Mouse (Mus musculus) CH12.LX (cell line): ENCODE results near the gene Gatb. TPM values are rescaled to one million over a fixed set of nuclear protein-coding genes. Genes with fewer than 3 reads are reported as not detected.

Source experiments
- DNase-seq: peaks from one replicate; pipeline ENCODE4 v3.0.0-alpha.2; 2013; ENCODE audit errors: extremely low read depth
- H3K27ac ChIP-seq: 2 replicates; pipeline ENCODE4 v1.5.1; 2012; ENCODE audit warnings: low read depth, mild to moderate bottlenecking, control low read depth, moderate library complexity; ENCODE audit not compliant: insufficient read depth
- H3K27me3 ChIP-seq: replicated peaks from 2 replicates; pipeline ENCODE3; 2012; ENCODE audit warnings: inconsistent platforms
- H3K36me3 ChIP-seq, 2 experiments: replicated peaks in 1 of 2; 2 replicates each; pipeline versions ENCODE3 to v1.6.1; 2012; ENCODE audit warnings: inconsistent platforms in 1 of 2, low read length in 1 of 2, mild to moderate bottlenecking in 1 of 2, mixed read lengths in 1 of 2, moderate library complexity in 1 of 2; ENCODE audit not compliant: control insufficient read depth in 1 of 2, insufficient read depth in 1 of 2
- H3K4me1 ChIP-seq, 2 experiments: 2 replicates each; pipeline ENCODE4 v1.6.1; 2012; ENCODE audit warnings: inconsistent platforms in 1 of 2, moderate library complexity in 1 of 2; ENCODE audit not compliant: insufficient read depth in 2 of 2, control insufficient read depth in 1 of 2
- H3K4me2 ChIP-seq: 2 replicates; pipeline ENCODE4 v1.6.1; 2012; ENCODE audit warnings: low read depth, mild to moderate bottlenecking, control low read depth; ENCODE audit not compliant: poor library complexity, insufficient read depth, severe bottlenecking
- H3K4me3 ChIP-seq, 3 experiments: fragments of 150-350 bp in 1 of 3; sonication (generic) in 1 of 3; replicated peaks in 1 of 3; 2 replicates each; pipeline versions ENCODE3 to v1.5.1; 2011 to 2012; ENCODE audit warnings: low read depth in 2 of 3, low read length in 2 of 3, mild to moderate bottlenecking in 2 of 3, moderate library complexity in 2 of 3, control low read depth in 1 of 3, improper control_type of control experiment in 1 of 3, inconsistent platforms in 1 of 3, mixed read lengths in 1 of 3; ENCODE audit not compliant: poor library complexity in 1 of 3
- H3K79me2 ChIP-seq: replicated peaks from 2 replicates; pipeline ENCODE4 v1.6.1; 2012; ENCODE audit warnings: mild to moderate bottlenecking, moderate library complexity; ENCODE audit not compliant: control insufficient read depth, poor library complexity, insufficient read depth, severe bottlenecking; ENCODE audit errors: extremely low read depth
- H3K9ac ChIP-seq: 2 replicates; pipeline ENCODE4 v1.6.1; 2012; ENCODE audit warnings: low read depth, mild to moderate bottlenecking, control low read depth, moderate library complexity; ENCODE audit not compliant: insufficient read depth
- H3K9me3 ChIP-seq: replicated peaks from 2 replicates; pipeline ENCODE3; 2012; ENCODE audit warnings: low read length, inconsistent platforms, mixed read lengths
- BHLHE40 ChIP-seq: IDR thresholded peaks from 2 replicates; pipeline ENCODE4 v1.6.1; 2011; ENCODE audit warnings: mild to moderate bottlenecking, low read depth, low read length, improper control_type of control experiment
- CHD1 ChIP-seq: IDR thresholded peaks from 2 replicates; pipeline ENCODE4 v1.6.1; 2012; ENCODE audit warnings: low read depth, low read length, improper control_type of control experiment, inconsistent platforms
- CHD2 ChIP-seq: IDR thresholded peaks from 2 replicates; pipeline ENCODE4 v1.6.1; 2011; ENCODE audit warnings: low read length, improper control_type of control experiment
- CTCF ChIP-seq, 2 experiments: IDR thresholded peaks in 1 of 2; conservative IDR thresholded peaks in 1 of 2; 2 replicates each; pipeline ENCODE4 v1.5.1; 2011 to 2012; ENCODE audit warnings: low read depth in 2 of 2, low read length in 2 of 2, improper control_type of control experiment in 1 of 2, inconsistent platforms in 1 of 2, mild to moderate bottlenecking in 1 of 2, moderate library complexity in 1 of 2
- E2F4 ChIP-seq: IDR thresholded peaks from 2 replicates; pipeline ENCODE4 v1.6.1; 2011; ENCODE audit warnings: low read depth, low read length, improper control_type of control experiment; ENCODE audit not compliant: insufficient replicate concordance
- ELF1 ChIP-seq: IDR thresholded peaks from 2 replicates; pipeline ENCODE4 v1.6.1; 2014; ENCODE audit warnings: low read depth, mild to moderate bottlenecking, inconsistent platforms, low read length, improper control_type of control experiment
- EP300 ChIP-seq: IDR thresholded peaks from 2 replicates; pipeline ENCODE4 v1.6.1; 2011; ENCODE audit warnings: low read length, improper control_type of control experiment
- ETS1 ChIP-seq: conservative IDR thresholded peaks from 2 replicates; pipeline ENCODE4 v1.6.1; 2012; ENCODE audit warnings: low read depth, mild to moderate bottlenecking, inconsistent platforms, low read length, improper control_type of control experiment, moderate library complexity
- GABPA ChIP-seq: IDR thresholded peaks from 2 replicates; pipeline ENCODE4 v1.6.1; 2012; ENCODE audit warnings: low read depth, low read length, improper control_type of control experiment, inconsistent platforms; ENCODE audit not compliant: insufficient replicate concordance
- HCFC1 ChIP-seq: IDR thresholded peaks from 2 replicates; pipeline ENCODE4 v1.6.1; 2012; ENCODE audit warnings: low read depth, mild to moderate bottlenecking, inconsistent platforms, low read length, improper control_type of control experiment
- IRF4 ChIP-seq: IDR thresholded peaks from 2 replicates; pipeline ENCODE4 v1.6.1; 2014; ENCODE audit warnings: low read depth, mild to moderate bottlenecking, inconsistent platforms, low read length, improper control_type of control experiment
- JUN ChIP-seq: IDR thresholded peaks from 2 replicates; pipeline ENCODE4 v1.6.1; 2011; ENCODE audit warnings: low read depth, mild to moderate bottlenecking, low read length, improper control_type of control experiment, moderate library complexity; ENCODE audit not compliant: insufficient read depth
- JUND ChIP-seq: conservative IDR thresholded peaks from 2 replicates; pipeline ENCODE4 v1.6.1; 2011; ENCODE audit warnings: low read depth, low read length, improper control_type of control experiment
- KAT2A ChIP-seq: IDR thresholded peaks from 2 replicates; pipeline ENCODE4 v1.6.1; 2012; ENCODE audit warnings: low read length, improper control_type of control experiment, inconsistent platforms; ENCODE audit not compliant: insufficient replicate concordance
- MAFK ChIP-seq: IDR thresholded peaks from 2 replicates; pipeline ENCODE4 v1.6.1; 2011; ENCODE audit warnings: low read length, improper control_type of control experiment; ENCODE audit not compliant: insufficient replicate concordance
- MAX ChIP-seq: IDR thresholded peaks from 2 replicates; pipeline ENCODE4 v1.6.1; 2011; ENCODE audit warnings: low read length, improper control_type of control experiment
- MAZ ChIP-seq: IDR thresholded peaks from 2 replicates; pipeline ENCODE4 v1.6.1; 2012; ENCODE audit warnings: low read depth, mild to moderate bottlenecking, inconsistent platforms, low read length, improper control_type of control experiment, moderate library complexity
- MEF2A ChIP-seq: IDR thresholded peaks from 2 replicates; pipeline ENCODE4 v1.6.1; 2014; ENCODE audit warnings: low read depth, mild to moderate bottlenecking, inconsistent platforms, low read length, improper control_type of control experiment, borderline replicate concordance
- MXI1 ChIP-seq: IDR thresholded peaks from 2 replicates; pipeline ENCODE4 v1.6.1; 2011; ENCODE audit warnings: mild to moderate bottlenecking, low read depth, low read length, improper control_type of control experiment
- MYC ChIP-seq: IDR thresholded peaks from 2 replicates; pipeline ENCODE4 v1.6.1; 2011; ENCODE audit warnings: low read depth, mild to moderate bottlenecking, improper control_type of control experiment, low read length
- NELFE ChIP-seq: IDR thresholded peaks from 2 replicates; pipeline ENCODE4 v1.6.1; 2011; ENCODE audit warnings: low read depth, low read length, improper control_type of control experiment
- NRF1 ChIP-seq: IDR thresholded peaks from 2 replicates; pipeline ENCODE4 v1.6.1; 2014; ENCODE audit warnings: low read depth, mild to moderate bottlenecking, inconsistent platforms, low read length, improper control_type of control experiment, moderate library complexity
- PAX5 ChIP-seq: IDR thresholded peaks from 2 replicates; pipeline ENCODE4 v1.6.1; 2012; ENCODE audit warnings: low read length, inconsistent platforms, mixed read lengths
- POLR2A ChIP-seq: IDR thresholded peaks from 2 replicates; pipeline ENCODE4 v1.6.1; 2011; ENCODE audit warnings: low read depth, mild to moderate bottlenecking, improper control_type of control experiment, low read length
- POLR2AphosphoS2 ChIP-seq: IDR thresholded peaks from 2 replicates; pipeline ENCODE4 v1.6.1; 2011; ENCODE audit warnings: low read depth, low read length, improper control_type of control experiment
- RAD21 ChIP-seq: IDR thresholded peaks from 2 replicates; pipeline ENCODE4 v1.6.1; 2011; ENCODE audit warnings: low read depth, mild to moderate bottlenecking, low read length, improper control_type of control experiment, moderate library complexity
- RCOR1 ChIP-seq: conservative IDR thresholded peaks from 2 replicates; pipeline ENCODE4 v1.6.1; 2012; ENCODE audit warnings: low read depth, mild to moderate bottlenecking, inconsistent platforms, low read length, improper control_type of control experiment
- SIN3A ChIP-seq: IDR thresholded peaks from 2 replicates; pipeline ENCODE4 v1.6.1; 2012; ENCODE audit warnings: low read length, improper control_type of control experiment, inconsistent platforms
- SMC3 ChIP-seq: IDR thresholded peaks from 2 replicates; pipeline ENCODE4 v1.6.1; 2011; ENCODE audit warnings: low read depth, low read length, improper control_type of control experiment
- TBP ChIP-seq: conservative IDR thresholded peaks from 2 replicates; pipeline ENCODE4 v1.6.1; 2011; ENCODE audit warnings: low read depth, low read length, improper control_type of control experiment
- TCF12 ChIP-seq: IDR thresholded peaks from 2 replicates; pipeline ENCODE4 v1.6.1; 2014; ENCODE audit warnings: low read depth, mild to moderate bottlenecking, inconsistent platforms, low read length, improper control_type of control experiment
- UBTF ChIP-seq: IDR thresholded peaks from 2 replicates; pipeline ENCODE4 v1.6.1; 2012; ENCODE audit warnings: low read depth, mild to moderate bottlenecking, inconsistent platforms, low read length, improper control_type of control experiment, moderate library complexity
- USF1 ChIP-seq: IDR thresholded peaks from 2 replicates; pipeline ENCODE4 v1.6.1; 2014; ENCODE audit warnings: low read depth, mild to moderate bottlenecking, inconsistent platforms, low read length, improper control_type of control experiment
- USF2 ChIP-seq: conservative IDR thresholded peaks from 2 replicates; pipeline ENCODE4 v1.6.1; 2011; ENCODE audit warnings: low read depth, low read length, improper control_type of control experiment
- ZC3H11A ChIP-seq: IDR thresholded peaks from 2 replicates; pipeline ENCODE4 v1.6.1; 2012; ENCODE audit warnings: low read depth, mild to moderate bottlenecking, inconsistent platforms, low read length, improper control_type of control experiment
- ZKSCAN1 ChIP-seq: IDR thresholded peaks from 2 replicates; pipeline ENCODE4 v1.6.1; 2012; ENCODE audit warnings: low read depth, inconsistent platforms, low read length, improper control_type of control experiment, borderline replicate concordance
- ZMIZ1 ChIP-seq: IDR thresholded peaks from 2 replicates; pipeline ENCODE4 v1.6.1; 2012; ENCODE audit warnings: low read depth, mild to moderate bottlenecking, inconsistent platforms, low read length, improper control_type of control experiment
- ZNF384 ChIP-seq: IDR thresholded peaks from 2 replicates; pipeline ENCODE4 v1.6.1; 2012; ENCODE audit warnings: low read depth, low read length, improper control_type of control experiment, inconsistent platforms
- dilution Hi-C: fragments of 300-500 bp; cut with MboI; formaldehyde crosslinking; loops from 2 replicates; pipeline ENCODE4 v1.14.3; 2020; ENCODE audit warnings: low sequenced_read_pairs; ENCODE audit not compliant: extremely low pct_unique_long_range_greater_than_20kb, extremely low pct_ligation_motif_present
- in situ Hi-C: fragments of 300-500 bp; cut with MboI; formaldehyde crosslinking; loops from 3 replicates; pipeline ENCODE4 v1.14.3; 2019; ENCODE audit warnings: low sequenced_read_pairs, low pct_ligation_motif_present, low pct_unique_long_range_greater_than_20kb, mixed read lengths
- polyA plus RNA-seq: library from polyadenylated mRNA; unstranded; fragments of >175 nt; gene quantifications from 2 replicates; pipeline ENCODE4 v1.2.1, GENCODE M21; 2012; ENCODE audit warnings: low read depth; ENCODE audit not compliant: insufficient read length
- total RNA-seq, 2 experiments: library from RNA; depleted of rRNA; stranded (reverse); fragments of 300-350 nt in 1 of 2; fragments of >200 nt in 1 of 2; gene quantifications; 2 replicates each; pipeline ENCODE4 v1.2.3; 2012 to 2014

Gene Gatb
- total and polyA plus RNA-seq, 3 experiments: 27.4 to 39.8 (median 31.9) TPM

GRCm38 (mm10) chr3:85571276-85571675, 2.6 kb upstream of the Gatb start:
- no peak overlapping the region for H3K4me3 ChIP-seq
- no peaks in the 10 kb centered on the region for H3K27me3 ChIP-seq
- peak overlapping the region; percentile 83 for H3K9ac ChIP-seq
- in situ Hi-C loops: loop anchor here (25.0 kb wide), 1 partner anchor 634 kb away; no protein-coding TSS in a partner anchor
- H3K4me1 ChIP-seq: peaks cover 0 to 29% of the 10 kb centered on the region in 2 experiments; a peak in 2 of 4 replicates
- peak overlapping the region; percentile 83 for H3K27ac ChIP-seq
- no peaks in the 10 kb centered on the region for H3K79me2 ChIP-seq
- dilution Hi-C loops: no loop called here
- peak; percentile 92 for DNase-seq
- TF ChIP-seq ZNF384: no peak
- TF ChIP-seq PAX5: no peak
- no peak for TF ChIP-seq NRF1
- TF ChIP-seq USF2: no peak
- TF ChIP-seq USF1: no peak
- no peak for TF ChIP-seq EP300
- TF ChIP-seq POLR2A: peak; percentile 42; the same call in 1 of the 2 replicates
- no peak for TF ChIP-seq MAFK
- TF ChIP-seq ELF1: no peak
- TF ChIP-seq UBTF: no peak
- TF ChIP-seq HCFC1: peak; percentile 27
- no peak for TF ChIP-seq E2F4
- no peak for TF ChIP-seq CHD1
- peak; percentile 72 for TF ChIP-seq SMC3
- TF ChIP-seq MXI1: peak; percentile 60; the same call in 1 of the 2 replicates
- 0 out of 2 replicates have a peak, but pooled peaks have one; percentile 52 for TF ChIP-seq TBP
- TF ChIP-seq JUN: no peak
- no peak for TF ChIP-seq POLR2AphosphoS2
- TF ChIP-seq IRF4: peak; percentile 11; the same call in 1 of the 2 replicates
- TF ChIP-seq CHD2: no peak
- peak; percentile 84 for TF ChIP-seq MYC
- TF ChIP-seq MAZ: no peak
- TF ChIP-seq TCF12: no peak
- peak; percentile 73 to 86 for TF ChIP-seq CTCF (conservative IDR thresholded peaks at IDR 0.05 in 1 of 2, IDR thresholded peaks at IDR 0.05 in 1 of 2; ENCODE audit: low read depth in 2 of 2, low read length in 2 of 2)
- TF ChIP-seq RCOR1: no peak
- TF ChIP-seq NELFE: no peak
- TF ChIP-seq MAX: peak; percentile 67
- TF ChIP-seq ETS1: no peak
- TF ChIP-seq KAT2A: no peak
- TF ChIP-seq RAD21: peak; percentile 80
- TF ChIP-seq ZKSCAN1: no peak
- no peak; the same call in 1 of the 2 replicates for TF ChIP-seq JUND
- TF ChIP-seq ZMIZ1: no peak
- TF ChIP-seq GABPA: no peak
- TF ChIP-seq SIN3A: peak; percentile 22; the same call in 1 of the 2 replicates
- TF ChIP-seq BHLHE40: no peak
- no peak for TF ChIP-seq MEF2A
- TF ChIP-seq ZC3H11A: no peak
- TF ChIP-seq, all 38 proteins: peak for 11
- peaks cover 1 to 3% of the 10 kb centered on the region in 2 experiments for H3K36me3 ChIP-seq
- H3K9me3 ChIP-seq: no peaks in the 10 kb centered on the region
- H3K4me2 ChIP-seq: peak overlapping the region; percentile 99
